Mouse (Mus musculus): Measurements from ENCODE around the gene Etnk2. TPM values are rescaled to one million over a fixed set of nuclear protein-coding genes. Genes with fewer than 3 reads are reported as not detected.

Gene Etnk2
- polyA plus RNA-seq, 1 experiment from 2014 or later: 20.3 TPM

- ATAC-seq (ENCODE audit: low read depth): no peak
- WGBS (ENCODE audit: insufficient replicate concordance): 41% methylated on average over 16 of the region's 16 CpGs
- H3K4me2 ChIP-seq (ENCODE audit: low read depth, low read length): peak overlapping the region; percentile 68
- H3K27me3 ChIP-seq (ENCODE audit: control insufficient read depth, insufficient read depth, low read depth, low read length): peaks cover 38% of the 10 kb centered on the region
- H3K36me3 ChIP-seq (ENCODE audit: control insufficient read depth, insufficient read depth): no peaks in the 10 kb centered on the region
- H3K4me1 ChIP-seq (ENCODE audit: control insufficient read depth, low read depth, low read length): peaks cover 2% of the 10 kb centered on the region
- peak overlapping the region; percentile 65 for H3K4me3 ChIP-seq (ENCODE audit: low read depth, low read length)
- no peak overlapping the region for H3K9ac ChIP-seq (ENCODE audit: low read depth, low read length)
- no peaks in the 10 kb centered on the region for H3K9me3 ChIP-seq (replicated peaks; ENCODE audit: control insufficient read depth, low read length)
- H3K27ac ChIP-seq (ENCODE audit: low read length): no peak overlapping the region
Measured at GRCm38 (mm10) chr1:133421975-133422570, 58.7 kb downstream of the Etnk2 start.

DNA sequence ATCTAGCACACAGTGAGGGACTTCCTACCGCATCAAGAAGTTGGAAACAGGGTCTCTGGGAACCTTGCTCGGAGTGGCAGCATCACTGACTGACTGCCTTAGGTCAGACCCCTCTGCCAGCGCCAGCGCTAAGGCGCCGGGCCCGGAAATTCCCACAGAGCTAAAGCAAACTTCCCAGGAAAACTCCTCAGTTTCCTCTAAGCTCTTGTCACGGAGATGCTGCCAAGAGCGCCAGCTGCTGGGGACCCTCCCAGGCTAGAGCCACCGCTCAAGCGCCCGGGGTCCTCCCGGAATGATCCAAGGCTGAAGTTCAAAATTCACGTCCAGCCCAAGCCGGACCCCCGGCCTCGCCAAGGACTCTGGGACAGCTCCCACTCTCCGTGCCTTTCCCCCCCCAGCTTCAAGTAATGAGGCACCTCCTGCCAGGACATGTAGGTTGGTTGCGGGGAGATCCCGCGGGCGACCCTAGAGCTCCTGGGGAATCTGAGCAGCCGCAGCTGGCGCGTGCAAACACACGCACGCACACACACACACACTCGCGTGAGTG, 59.3 kb downstream of the Etnk2 start:
- peak overlapping the region; percentile 68 for H3K4me2 ChIP-seq (ENCODE audit: low read depth, low read length)
- peak overlapping the region; percentile 65 for H3K4me3 ChIP-seq (ENCODE audit: low read depth, low read length)
- no peaks in the 10 kb centered on the region for H3K9me3 ChIP-seq (replicated peaks; ENCODE audit: control insufficient read depth, low read length)
- no peak for ATAC-seq (ENCODE audit: low read depth)
- peaks cover 38% of the 10 kb centered on the region for H3K27me3 ChIP-seq (ENCODE audit: control insufficient read depth, insufficient read depth, low read depth, low read length)
- no peak overlapping the region for H3K27ac ChIP-seq (ENCODE audit: low read length)
- 1% methylated on average over 29 of the region's 29 CpGs for WGBS (ENCODE audit: insufficient replicate concordance)
- no peaks in the 10 kb centered on the region for H3K36me3 ChIP-seq (ENCODE audit: control insufficient read depth, insufficient read depth)
- H3K4me1 ChIP-seq (ENCODE audit: control insufficient read depth, low read depth, low read length): peaks cover 2% of the 10 kb centered on the region
- peak overlapping the region; percentile 63; the same call in 1 of the 2 replicates for H3K9ac ChIP-seq (ENCODE audit: low read depth, low read length)

DNA sequence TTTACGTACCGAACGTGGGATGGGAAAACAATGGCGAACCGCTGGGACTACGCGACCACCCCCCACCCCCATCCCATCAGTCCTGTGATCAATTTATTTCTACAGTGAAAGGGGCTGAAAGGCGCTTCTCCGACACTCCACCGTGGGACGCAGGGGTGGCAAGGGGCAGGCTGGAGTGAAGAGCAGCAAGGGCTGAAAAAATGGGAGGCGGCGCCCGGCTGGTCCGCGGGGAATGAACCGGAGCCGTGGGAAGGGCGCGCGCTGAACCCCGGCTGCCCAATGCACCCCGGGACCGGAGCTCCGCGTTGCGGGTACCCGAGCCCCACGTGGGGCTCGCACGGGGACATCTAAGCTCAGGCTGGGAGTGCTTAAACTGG, 59.8 kb downstream of the Etnk2 start:
- ATAC-seq (ENCODE audit: low read depth): no peak
- Histone ChIP-seq H3K27ac (ENCODE audit: low read length) (no peak overlapping the region), H3K4me2 (ENCODE audit: low read depth, low read length) (peak overlapping the region; percentile 68)

DNA sequence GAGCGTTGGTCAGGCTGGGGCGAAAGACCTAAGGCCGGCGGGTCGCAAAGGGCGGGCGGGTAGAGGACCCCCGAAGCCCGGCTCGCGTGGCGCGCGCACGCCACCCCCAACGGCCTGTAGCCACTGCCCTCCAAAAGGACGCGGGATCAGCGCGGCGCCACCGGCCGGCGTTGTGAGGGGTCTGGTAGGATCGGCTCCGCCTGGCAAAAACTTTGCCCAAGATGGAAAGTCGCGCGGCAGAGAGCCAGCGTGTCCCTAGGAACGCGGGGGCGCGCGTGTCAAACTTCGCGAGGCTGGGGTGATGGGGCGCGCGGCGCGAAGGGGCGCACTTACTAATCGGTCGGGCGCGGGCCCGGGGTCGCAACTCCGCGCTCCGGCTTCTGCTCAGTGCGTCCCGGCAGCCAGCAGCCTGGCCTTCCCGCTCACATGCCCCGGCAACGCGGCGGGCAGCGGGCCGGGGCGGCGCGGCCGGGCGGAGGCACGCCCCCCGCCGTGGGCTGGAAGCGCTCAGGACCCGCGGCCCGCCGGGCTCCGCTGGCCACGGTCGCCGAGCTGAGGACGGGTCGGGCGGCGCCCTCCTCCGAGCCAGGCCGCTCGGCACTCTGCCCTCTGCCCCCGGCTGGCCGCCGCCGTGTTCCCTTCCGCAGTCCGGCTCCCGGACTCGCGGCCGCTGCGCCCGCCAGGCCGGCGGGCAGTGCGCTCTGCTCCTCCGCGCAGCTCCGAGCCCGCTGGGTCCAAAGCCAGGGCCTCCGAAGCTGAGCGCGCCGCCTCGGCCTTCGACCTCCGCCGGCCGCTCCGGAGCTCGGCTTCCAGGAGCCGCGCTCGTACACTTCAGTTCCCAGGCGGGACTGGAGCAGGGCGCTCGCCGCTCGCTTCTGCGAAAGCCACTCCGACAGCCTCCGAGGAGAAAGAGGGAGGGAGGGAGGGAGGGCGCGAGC, 60.4 kb downstream of the Etnk2 start, which contains the start of gene Sox13:
TSS of gene Sox13 (minus strand) at position 835 of the 938 bp plus-strand sequence.
- under 1% methylated on average over 114 of the region's 128 CpGs for WGBS (ENCODE audit: insufficient replicate concordance)
- H3K27ac ChIP-seq (ENCODE audit: low read length): peak within 1 kb of the TSS; percentile 69
- H3K27me3 ChIP-seq (ENCODE audit: control insufficient read depth, insufficient read depth, low read depth, low read length): peaks cover 37% of the 10 kb centered on the region

More for the DNA sequence above, 59.8 kb downstream of the Etnk2 start:
- no peaks in the 10 kb centered on the region for H3K9me3 ChIP-seq (replicated peaks; ENCODE audit: control insufficient read depth, low read length)
- H3K9ac ChIP-seq (ENCODE audit: low read depth, low read length): peak overlapping the region; percentile 63
- H3K4me3 ChIP-seq (ENCODE audit: low read depth, low read length): peak overlapping the region; percentile 65
- peaks cover 38% of the 10 kb centered on the region for H3K27me3 ChIP-seq (ENCODE audit: control insufficient read depth, insufficient read depth, low read depth, low read length)
- under 1% methylated on average over 31 of the region's 31 CpGs for WGBS (ENCODE audit: insufficient replicate concordance)
- H3K4me1 ChIP-seq (ENCODE audit: control insufficient read depth, low read depth, low read length): no peaks in the 10 kb centered on the region; the same call in none of the 2 replicates
- H3K36me3 ChIP-seq (ENCODE audit: control insufficient read depth, insufficient read depth): no peaks in the 10 kb centered on the region

DNA sequence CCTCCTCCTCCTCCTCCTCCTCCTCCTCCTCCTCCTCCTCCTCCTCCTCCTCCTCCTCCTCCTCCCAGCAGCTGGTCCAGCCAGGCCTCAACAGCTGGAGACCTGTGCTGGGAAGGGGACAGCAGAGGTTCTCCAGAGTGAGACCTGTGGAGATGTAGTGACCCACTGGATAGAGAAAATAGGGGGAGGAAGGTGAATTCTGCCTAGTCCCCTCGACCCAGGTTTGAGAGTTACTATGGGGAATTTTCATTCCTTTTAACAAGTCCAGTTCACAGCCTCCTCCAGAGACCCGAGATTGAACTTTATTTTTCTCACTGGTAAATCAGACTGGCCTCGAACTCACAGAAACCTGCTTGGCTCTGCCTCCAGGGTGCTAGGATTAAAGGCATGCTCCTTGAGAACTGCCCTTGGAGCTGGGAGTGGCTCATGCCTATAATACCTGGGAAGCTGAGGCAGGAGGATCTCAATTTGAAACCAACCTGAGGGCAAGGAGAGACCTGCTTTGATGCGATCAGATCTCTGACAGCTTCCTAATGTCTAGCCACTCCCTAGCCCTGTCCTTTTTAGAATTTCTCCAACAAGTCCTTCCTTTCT, 61.3 kb downstream of the Etnk2 start:
- Histone ChIP-seq H3K9ac (ENCODE audit: low read depth, low read length) (no peak overlapping the region), H3K4me3 (ENCODE audit: low read depth, low read length) (no peak overlapping the region), H3K27me3 (ENCODE audit: control insufficient read depth, insufficient read depth, low read depth, low read length) (peaks cover 36% of the 10 kb centered on the region), H3K27ac (ENCODE audit: low read length) (no peak overlapping the region), H3K36me3 (ENCODE audit: control insufficient read depth, insufficient read depth) (no peaks in the 10 kb centered on the region), H3K4me2 (ENCODE audit: low read depth, low read length) (no peak overlapping the region), H3K4me1 (ENCODE audit: control insufficient read depth, low read depth, low read length) (no peaks in the 10 kb centered on the region), H3K9me3 (replicated peaks; ENCODE audit: control insufficient read depth, low read length) (0 out of 2 replicates have a peak, but pooled peaks cover under 1% of the 10 kb centered on the region)
- 35% methylated on average over 4 of the region's 4 CpGs for WGBS (ENCODE audit: insufficient replicate concordance)
- no peak for ATAC-seq (ENCODE audit: low read depth)

More for the DNA sequence above, 60.4 kb downstream of the Etnk2 start, which contains the start of gene Sox13:
- H3K9ac ChIP-seq (ENCODE audit: low read depth, low read length): peak within 1 kb of the TSS; percentile 63
- H3K4me1 ChIP-seq (ENCODE audit: control insufficient read depth, low read depth, low read length): no peaks in the 10 kb centered on the region; the same call in 1 of the 2 replicates
- H3K4me2 ChIP-seq (ENCODE audit: low read depth, low read length): peak within 1 kb of the TSS; percentile 68
- H3K36me3 ChIP-seq (ENCODE audit: control insufficient read depth, insufficient read depth): no peaks in the 10 kb centered on the region
- peak; percentile 78 for ATAC-seq (ENCODE audit: low read depth)
- H3K4me3 ChIP-seq (ENCODE audit: low read depth, low read length): peak within 1 kb of the TSS; percentile 65
- H3K9me3 ChIP-seq (replicated peaks; ENCODE audit: control insufficient read depth, low read length): no peaks in the 10 kb centered on the region

Other genes with a start within 250 kb of the Etnk2 start
- 46.1 and 48.9 TPM in 2 replicates for gene Ppp1r15b, start 232.4 kb upstream of the Etnk2 start, polyA plus RNA-seq (2015; fragmentation: Nextera tagmentation; extraction: Ambion mirVana)
- 2.8 and 3.7 TPM in 2 replicates for gene Plekha6, start 199.4 kb upstream of the Etnk2 start, polyA plus RNA-seq (2015; fragmentation: Nextera tagmentation; extraction: Ambion mirVana)
- 7.8 and 10.2 TPM in 2 replicates for gene Golt1a, start 53.8 kb upstream of the Etnk2 start, polyA plus RNA-seq (2015; fragmentation: Nextera tagmentation; extraction: Ambion mirVana)
- gene Kiss1, start 41.7 kb upstream of the Etnk2 start, polyA plus RNA-seq (2015; fragmentation: Nextera tagmentation; extraction: Ambion mirVana): not detected in 2 replicates
- 0.56 and 0.72 TPM in 2 replicates for gene Ren1, start 13.1 kb upstream of the Etnk2 start, polyA plus RNA-seq (2015; fragmentation: Nextera tagmentation; extraction: Ambion mirVana)
- gene Sox13, start 60.8 kb downstream of the Etnk2 start, polyA plus RNA-seq (2015; fragmentation: Nextera tagmentation; extraction: Ambion mirVana): 1.4 and 1.7 TPM in 2 replicates
- gene Snrpe, start 246.7 kb downstream of the Etnk2 start, polyA plus RNA-seq (2015; fragmentation: Nextera tagmentation; extraction: Ambion mirVana): 275 and 323 TPM in 2 replicates